Mouse (Mus musculus) right cerebral cortex, postnatal 4 days (tissue): ENCODE data around the gene Ccdc73.
A peak's percentile ranks its signal among the peaks of the same experiment; 100 is the strongest.
"Not testable (repeated sequence)": the region's sequence is repeated elsewhere in the genome, so short reads cannot be mapped to it uniquely, and the experiment has no call there.

Experiments used
- DNase-seq: peaks from one replicate; pipeline ENCODE4 v3.0.0-alpha.2; 2022

Gene Ccdc73

DNA sequence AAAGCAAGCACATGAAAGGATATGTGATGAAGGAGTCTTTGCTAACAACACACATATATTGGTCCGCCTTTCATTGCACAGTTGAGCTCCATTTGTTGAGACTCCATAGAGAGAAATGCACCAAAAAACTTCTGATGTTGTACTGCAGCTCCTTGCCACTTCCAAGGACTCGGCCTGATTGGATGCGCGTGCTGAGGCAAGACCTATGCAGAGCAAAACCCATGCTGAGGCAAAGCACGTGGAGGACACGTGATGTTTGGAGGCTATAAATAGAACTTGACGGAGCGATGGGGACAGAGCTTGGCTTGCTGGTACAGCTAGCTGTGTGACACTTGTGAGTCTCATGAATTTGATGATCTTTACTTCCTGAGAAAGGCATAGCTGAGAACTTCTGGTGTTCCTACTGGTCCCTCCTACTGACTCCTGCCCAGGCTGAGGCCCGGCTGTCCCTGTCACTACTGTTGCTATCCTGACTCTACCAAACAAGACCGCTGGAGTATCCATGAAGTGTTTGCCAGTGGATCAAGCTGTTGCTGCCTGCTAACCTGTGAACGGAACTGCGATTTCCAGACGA is at the start of gene Ccdc73:
TSS of gene Ccdc73 (plus strand) at position 524 of the 574 bp plus-strand sequence.
- no peak for DNase-seq

GRCm38 (mm10) chr2:104818763-104819162 is 48.8 kb upstream of the Ccdc73 start:
- not testable (repeated sequence) for DNase-seq

GRCm38 (mm10) chr2:104826191-104826590 is 41.4 kb upstream of the Ccdc73 start:
- DNase-seq = no peak

- DNase-seq = no peak
Measured at GRCm38 (mm10) chr2:104832486-104832885, 35.1 kb upstream of the Ccdc73 start.

DNA sequence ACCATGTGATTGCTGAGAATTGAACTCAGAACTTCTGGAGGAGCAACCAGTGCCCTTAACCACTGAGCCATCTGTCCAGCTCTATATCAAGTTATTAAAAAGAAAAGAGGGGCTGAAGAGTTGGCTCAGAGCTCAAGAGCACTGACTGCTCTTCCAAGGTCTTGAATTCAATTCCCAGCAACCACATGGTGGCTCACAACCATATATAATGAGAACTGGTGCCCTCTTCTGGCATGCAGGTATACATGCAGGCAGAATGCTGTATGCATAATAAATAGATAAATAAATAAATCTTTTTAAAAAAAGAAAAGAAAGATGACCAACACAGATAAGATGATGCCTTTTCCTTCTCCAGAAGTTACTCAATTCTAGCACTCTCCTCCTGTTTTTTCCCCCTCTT is 26.6 kb upstream of the Ccdc73 start:
- DNase-seq = no peak

GRCm38 (mm10) chr2:104841736-104842135 is 25.9 kb upstream of the Ccdc73 start:
- DNase-seq = no peak

DNA sequence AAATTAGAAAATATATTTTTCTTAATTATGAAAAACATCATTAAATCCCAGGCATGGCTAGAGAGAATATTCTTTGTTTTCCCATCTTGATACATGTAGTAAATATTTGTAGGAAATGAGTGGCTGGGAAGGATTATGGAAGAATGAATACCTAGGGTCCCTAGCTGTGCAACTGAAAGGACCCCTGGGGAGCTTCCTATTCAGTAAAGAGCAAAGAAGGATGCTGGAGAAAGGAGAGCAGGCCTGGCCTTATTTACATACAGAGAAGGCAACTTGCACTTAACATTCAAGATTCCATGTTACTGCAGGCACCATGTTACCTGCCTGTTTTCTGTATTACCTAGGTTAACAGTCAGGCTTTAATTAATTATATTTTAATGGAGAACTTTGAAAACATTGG is 25.0 kb upstream of the Ccdc73 start:
- no peak for DNase-seq

DNA sequence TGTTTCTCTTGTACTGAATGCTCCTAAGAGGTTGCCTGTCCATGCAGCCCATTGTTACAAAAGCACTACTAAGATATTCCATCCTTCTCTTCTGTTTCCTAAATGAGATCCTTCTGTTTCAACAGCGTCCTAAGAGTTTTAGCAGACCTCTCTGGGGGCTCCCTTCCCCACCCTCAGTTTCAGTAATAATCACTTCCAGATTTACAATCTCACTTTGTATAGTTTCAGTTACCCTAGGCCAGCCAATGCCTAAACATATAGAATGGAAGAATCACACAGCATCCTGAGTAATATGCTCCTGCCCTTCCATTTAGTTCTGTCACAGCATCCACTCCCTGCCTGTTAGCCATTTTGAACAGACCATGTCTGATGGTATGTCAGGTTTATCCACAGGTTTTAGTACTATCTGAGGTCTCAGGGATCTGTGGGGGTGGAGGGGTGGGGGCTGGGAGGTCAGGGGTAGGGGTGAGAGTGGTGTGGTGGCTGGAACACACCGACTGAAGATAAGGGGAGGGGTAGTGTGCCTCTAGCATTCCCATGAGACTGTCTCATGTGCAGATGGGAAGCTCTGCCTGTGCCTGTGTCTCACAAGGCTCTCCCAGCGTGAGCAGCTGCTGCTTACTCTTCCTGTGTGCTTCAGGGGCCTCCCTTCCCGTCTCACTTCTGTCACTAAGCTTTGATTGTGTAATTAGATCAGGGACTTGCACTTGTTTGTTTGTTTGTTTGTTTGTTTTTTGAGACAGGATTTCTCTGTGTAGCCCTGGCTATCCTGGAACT is 20.8 kb upstream of the Ccdc73 start:
- no peak for DNase-seq

- DNase-seq = peak; percentile 9
Measured at GRCm38 (mm10) chr2:104847645-104848044, 20.0 kb upstream of the Ccdc73 start.

GRCm38 (mm10) chr2:104848235-104849161 is 19.1 kb upstream of the Ccdc73 start:
- DNase-seq = no peak

- DNase-seq = peak; percentile 43
Measured at GRCm38 (mm10) chr2:104849276-104849990, 18.2 kb upstream of the Ccdc73 start, which contains the start of gene Prrg4. Gene Prrg4, minus strand, starts transcription at chr2:104849876.

GRCm38 (mm10) chr2:104849991-104850359 is 17.6 kb upstream of the Ccdc73 start:
- DNase-seq = no peak

DNA sequence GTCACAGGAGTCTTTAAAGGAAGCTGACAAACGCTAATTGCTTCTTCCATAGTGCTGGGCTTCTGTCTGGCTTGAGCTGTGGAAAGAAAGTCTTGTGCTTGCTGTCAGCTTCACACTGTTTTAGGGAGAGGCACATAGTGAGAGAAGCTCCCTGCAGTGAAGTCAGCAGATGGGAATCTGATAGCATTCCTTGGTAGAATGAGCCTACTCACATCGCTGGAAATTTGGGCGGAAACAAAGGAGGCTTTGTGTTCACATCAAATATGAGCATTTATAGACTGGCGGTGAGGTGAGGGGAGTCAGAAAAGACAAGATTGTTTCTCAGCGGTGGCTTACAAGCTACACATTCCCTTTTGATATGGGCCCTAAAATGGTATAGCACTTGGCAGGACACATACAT is 15.9 kb upstream of the Ccdc73 start:
- no peak for DNase-seq

GRCm38 (mm10) chr2:104852546-104852945 is 15.1 kb upstream of the Ccdc73 start:
- DNase-seq = no peak

GRCm38 (mm10) chr2:104854836-104855235 is 12.8 kb upstream of the Ccdc73 start:
- no peak for DNase-seq

GRCm38 (mm10) chr2:104855732-104856131 is 11.9 kb upstream of the Ccdc73 start:
- DNase-seq = no peak

GRCm38 (mm10) chr2:104856218-104856617 is 11.4 kb upstream of the Ccdc73 start:
- no peak for DNase-seq

GRCm38 (mm10) chr2:104858083-104858482 is 9.5 kb upstream of the Ccdc73 start:
- DNase-seq = not testable (repeated sequence)

DNA sequence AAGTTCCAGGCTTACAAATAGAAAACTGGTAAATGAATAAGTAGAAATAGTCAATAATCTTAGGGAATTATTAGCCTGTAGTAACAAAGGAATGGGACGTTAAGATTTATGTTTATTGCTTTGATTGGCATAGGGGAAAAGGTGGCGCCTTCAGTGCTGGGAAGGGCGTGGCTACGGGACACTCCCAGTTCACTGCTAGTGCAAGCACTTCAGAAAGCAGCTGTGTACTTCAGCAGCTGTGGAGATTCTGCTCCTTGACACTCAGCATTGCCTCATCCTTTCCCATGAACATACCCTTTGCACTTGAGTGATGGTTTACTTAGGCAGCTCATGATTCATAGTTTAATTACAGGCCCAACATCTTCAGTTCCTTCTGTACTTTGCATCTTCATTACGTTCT is 8.5 kb upstream of the Ccdc73 start:
- DNase-seq = no peak

- DNase-seq = no peak
Measured at GRCm38 (mm10) chr2:104860426-104860825, 7.2 kb upstream of the Ccdc73 start.

DNA sequence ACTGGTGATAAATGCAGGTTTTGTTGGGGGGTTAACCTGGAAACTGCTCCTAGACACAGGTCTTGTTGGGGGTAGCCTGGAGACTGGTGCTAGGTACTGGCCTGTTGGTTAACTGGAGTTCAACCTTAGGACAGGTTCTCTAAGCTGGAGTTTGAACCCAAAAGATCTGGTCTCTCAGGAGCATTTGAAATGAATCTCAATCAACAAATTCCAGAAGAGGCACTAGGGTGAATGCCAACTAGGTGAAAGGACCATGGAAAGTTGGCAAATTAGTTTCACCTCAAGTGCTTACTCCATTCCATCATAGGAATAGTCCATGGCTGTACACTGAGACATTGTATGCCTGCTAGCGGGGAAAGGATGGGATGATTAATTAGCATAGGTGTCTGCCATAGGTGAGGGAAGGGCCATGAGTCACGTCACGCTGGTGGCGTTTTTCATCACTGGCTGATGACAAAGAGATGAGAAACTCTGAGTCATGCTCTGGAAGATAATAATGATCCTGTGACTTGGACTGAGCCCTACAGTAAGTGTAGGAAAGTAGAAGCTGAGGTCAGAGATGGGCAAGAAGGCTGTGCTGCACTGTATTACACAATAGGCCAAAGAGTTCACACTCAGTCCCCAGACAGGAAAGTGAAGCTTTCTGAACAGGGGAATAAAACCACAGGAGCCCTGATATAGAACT is 3.3 kb upstream of the Ccdc73 start:
- DNase-seq = no peak

DNA sequence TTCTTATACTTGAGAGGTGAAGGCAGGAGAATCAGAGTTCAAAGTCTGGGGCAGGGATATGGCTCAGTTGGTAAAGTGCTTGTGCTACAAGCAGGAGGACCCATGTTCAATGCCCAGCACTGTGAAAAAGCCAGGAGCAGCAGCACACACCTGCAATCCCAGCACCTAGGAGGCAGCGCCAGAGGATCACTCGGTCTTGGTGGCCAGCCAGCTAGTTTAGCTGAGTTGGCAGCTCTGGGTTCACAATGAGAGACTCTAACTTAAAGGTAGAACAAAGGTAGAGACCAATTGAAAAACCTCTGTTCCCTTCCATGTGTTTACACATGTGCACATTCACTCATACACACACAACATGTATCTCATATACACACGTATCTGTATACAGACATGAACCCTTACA is 1.5 kb downstream of the Ccdc73 start:
- no peak for DNase-seq
